Mouse (Mus musculus): ENCODE results near the gene Serinc4.

Serinc4 gene

DNA sequence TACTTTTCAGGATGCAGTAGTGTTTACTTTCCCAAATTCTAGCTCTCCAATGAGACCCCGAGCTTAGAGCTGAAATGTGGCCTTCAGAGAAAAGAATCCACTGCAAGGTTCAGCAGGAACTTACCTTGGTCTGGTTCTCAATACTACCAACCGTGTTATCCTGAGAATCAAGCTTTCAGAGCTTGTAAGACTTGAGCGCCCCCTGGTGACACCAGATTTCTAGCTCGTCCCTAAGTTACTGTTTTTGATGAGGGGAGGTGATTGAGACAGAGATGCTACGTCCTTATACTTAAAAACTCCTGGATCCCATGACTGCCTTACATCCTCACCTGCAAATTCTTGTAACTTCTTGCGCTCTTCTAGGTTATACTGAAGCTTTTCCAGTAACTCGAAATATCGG, 60.0 kb downstream of the Serinc4 start:
- peak; percentile 49 to 64 for DNase-seq (ENCODE audit: low spot score in 2 of 2)

Measured in spleen, postnatal 36 days (tissue).